Mouse (Mus musculus): Measurements from ENCODE around the gene Rbp2. TPM values are rescaled to one million over a fixed set of nuclear protein-coding genes. Genes with fewer than 3 reads are reported as not detected.
A peak's percentile ranks its signal among the peaks of the same experiment; 100 is the strongest.

Gene Rbp2
- total RNA-seq (2022) = not detected

GRCm38 (mm10) chr9:98485815-98486214 is at the start of gene Rbp2:
Gene Rbp2 (plus strand): TSS chr9:98486115.
- no peak for DNase-seq (ENCODE audit: low spot score)

- no peak for DNase-seq (ENCODE audit: low spot score)
Observed at GRCm38 (mm10) chr9:98437819-98438218, 48.1 kb upstream of the Rbp2 start.

GRCm38 (mm10) chr9:98439091-98439490 is 46.8 kb upstream of the Rbp2 start:
- no peak for DNase-seq (ENCODE audit: low spot score)

- no peak for DNase-seq (ENCODE audit: low spot score)
Observed at GRCm38 (mm10) chr9:98442638-98443037, 43.3 kb upstream of the Rbp2 start.

- DNase-seq (ENCODE audit: low spot score) = no peak
Observed at GRCm38 (mm10) chr9:98445359-98446149, 40.4 kb upstream of the Rbp2 start.

GRCm38 (mm10) chr9:98450976-98451375 is 34.9 kb upstream of the Rbp2 start:
- no peak for DNase-seq (ENCODE audit: low spot score)

GRCm38 (mm10) chr9:98466709-98467108 is 19.2 kb upstream of the Rbp2 start:
- DNase-seq (ENCODE audit: low spot score) = no peak

- DNase-seq (ENCODE audit: low spot score) = no peak
Observed at GRCm38 (mm10) chr9:98480172-98480749, 5.7 kb upstream of the Rbp2 start.

GRCm38 (mm10) chr9:98482256-98482655 is 3.7 kb upstream of the Rbp2 start:
- no peak for DNase-seq (ENCODE audit: low spot score)

- no peak for DNase-seq (ENCODE audit: low spot score)
Observed at GRCm38 (mm10) chr9:98485020-98485419, 895 bp upstream of the Rbp2 start.

- no peak for DNase-seq (ENCODE audit: low spot score)
Observed at GRCm38 (mm10) chr9:98487273-98487672, 1.4 kb downstream of the Rbp2 start.

- DNase-seq (ENCODE audit: low spot score) = no peak
Observed at GRCm38 (mm10) chr9:98489532-98489931, 3.6 kb downstream of the Rbp2 start.

GRCm38 (mm10) chr9:98490128-98490527 is 4.2 kb downstream of the Rbp2 start:
- no peak for DNase-seq (ENCODE audit: low spot score)

- no peak for DNase-seq (ENCODE audit: low spot score)
Observed at GRCm38 (mm10) chr9:98491071-98491470, 5.2 kb downstream of the Rbp2 start.

GRCm38 (mm10) chr9:98492212-98492611 is 6.3 kb downstream of the Rbp2 start:
- no peak for DNase-seq (ENCODE audit: low spot score)

GRCm38 (mm10) chr9:98492821-98493220 is 6.9 kb downstream of the Rbp2 start:
- DNase-seq (ENCODE audit: low spot score) = no peak

GRCm38 (mm10) chr9:98497157-98497556 is 11.2 kb downstream of the Rbp2 start:
- DNase-seq (ENCODE audit: low spot score) = peak; percentile 48

GRCm38 (mm10) chr9:98497990-98498389 is 12.1 kb downstream of the Rbp2 start:
- DNase-seq (ENCODE audit: low spot score) = peak; percentile 69

GRCm38 (mm10) chr9:98498717-98499268 is 12.9 kb downstream of the Rbp2 start:
- no peak for DNase-seq (ENCODE audit: low spot score)

GRCm38 (mm10) chr9:98499601-98500000 is 13.7 kb downstream of the Rbp2 start:
- no peak for DNase-seq (ENCODE audit: low spot score)

- no peak for DNase-seq (ENCODE audit: low spot score)
Observed at GRCm38 (mm10) chr9:98507480-98507879, 21.6 kb downstream of the Rbp2 start.

GRCm38 (mm10) chr9:98510363-98511055 is 24.6 kb downstream of the Rbp2 start:
- no peak for DNase-seq (ENCODE audit: low spot score)
